Mouse (Mus musculus) forebrain, embryonic 16.5 days (tissue): ENCODE results near the gene Ino80e. TPM values are rescaled to one million over a fixed set of nuclear protein-coding genes. Genes with fewer than 3 reads are reported as not detected.
"Not testable (repeated sequence)": the region's sequence is repeated elsewhere in the genome, so short reads cannot be mapped to it uniquely, and the experiment has no call there.

ENCODE experiments used
- ATAC-seq: fragments of 200-750 bp; cut with Nextera tagmentation; 2 replicates; pipeline ENCODE4 v1.8.0; 2017; ENCODE audit warnings: mild to moderate bottlenecking, moderate library complexity
- H3K27ac ChIP-seq: fragments of 300-500 bp; sonication (generic); 2 replicates; pipeline ENCODE4 v1.5.1; 2014; ENCODE audit warnings: low read length, control low read depth
- H3K27me3 ChIP-seq: fragments of 300-500 bp; sonication (generic); replicated peaks from 2 replicates; pipeline ENCODE4 v1.6.1; 2014; ENCODE audit warnings: low read length; ENCODE audit not compliant: control insufficient read depth, insufficient read depth
- H3K36me3 ChIP-seq: fragments of 300-500 bp; sonication (generic); 2 replicates; pipeline ENCODE4 v1.6.1; 2014; ENCODE audit not compliant: control insufficient read depth, insufficient read depth
- H3K4me1 ChIP-seq: fragments of 300-500 bp; sonication (generic); replicated peaks from 2 replicates; pipeline ENCODE4 v1.6.1; 2014; ENCODE audit warnings: low read length; ENCODE audit not compliant: control insufficient read depth, insufficient read depth
- H3K4me2 ChIP-seq: fragments of 300-500 bp; sonication (generic); 2 replicates; pipeline ENCODE4 v1.6.1; 2014; ENCODE audit warnings: mild to moderate bottlenecking, low read length, control low read depth
- H3K4me3 ChIP-seq: fragments of 300-500 bp; sonication (generic); replicated peaks from 2 replicates; pipeline ENCODE4 v1.5.1; 2014; ENCODE audit warnings: mild to moderate bottlenecking, low read length, control low read depth
- H3K9ac ChIP-seq: fragments of 300-500 bp; sonication (generic); replicated peaks from 2 replicates; pipeline ENCODE4 v1.6.1; 2014; ENCODE audit warnings: low read depth, low read length, control low read depth
- H3K9me3 ChIP-seq: fragments of 300-500 bp; sonication (generic); 2 replicates; pipeline ENCODE4 v1.6.1; 2016; ENCODE audit warnings: low read length; ENCODE audit not compliant: control insufficient read depth
- WGBS: fragments of 180-500 bp; shearing (Covaris S2); extraction: QIAGEN DNeasy Blood & Tissue Kit; methylation state at CpG from one replicate; pipeline ENCODE4 v1.1.7; 2014; 5-methylcytosine and 5-hydroxymethylcytosine counted together
- polyA plus RNA-seq: library from polyadenylated mRNA; unstranded; fragments of >200 nt; fragmentation: Nextera tagmentation; extraction: Ambion mirVana; gene quantifications from 2 replicates; pipeline ENCODE4 v1.2.1, GENCODE M21; 2015

Ino80e gene
- 95.1 and 97.9 TPM in 2 replicates for polyA plus RNA-seq

DNA sequence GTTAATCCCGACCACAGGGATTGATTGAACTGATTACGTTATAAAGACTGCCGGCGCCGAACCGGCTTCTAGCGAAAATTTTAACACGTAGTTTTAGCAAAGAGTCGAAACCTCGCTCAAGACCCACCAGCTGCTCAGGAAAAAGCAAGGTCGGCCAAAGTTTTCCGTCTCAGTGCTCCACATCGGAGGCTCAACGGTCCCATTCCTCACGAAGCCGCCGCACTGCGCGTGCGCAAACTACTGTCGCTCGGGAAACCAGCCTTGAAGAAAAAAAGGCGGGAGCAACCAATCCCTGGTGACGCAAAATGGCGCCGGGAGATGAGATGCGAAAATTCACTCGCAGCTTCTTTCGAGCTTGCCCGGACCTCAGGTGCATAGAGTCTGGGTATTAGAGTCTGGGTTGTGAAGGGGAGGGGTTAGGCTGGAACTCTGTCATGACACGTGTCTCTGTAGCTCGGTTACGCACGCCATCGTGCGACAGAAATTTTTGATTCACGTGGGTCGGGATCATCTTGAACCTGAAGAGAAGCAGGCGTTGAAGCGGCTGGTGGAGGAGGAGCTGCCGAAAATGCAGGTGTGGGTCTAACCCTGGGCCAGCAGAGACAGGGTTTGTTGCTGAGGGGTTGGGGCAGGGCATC, at the start of gene Ino80e:
TSS of gene Ino80e (minus strand) at position 231 of the 638 bp plus-strand sequence.
- ATAC-seq: peak; percentile 77

DNA sequence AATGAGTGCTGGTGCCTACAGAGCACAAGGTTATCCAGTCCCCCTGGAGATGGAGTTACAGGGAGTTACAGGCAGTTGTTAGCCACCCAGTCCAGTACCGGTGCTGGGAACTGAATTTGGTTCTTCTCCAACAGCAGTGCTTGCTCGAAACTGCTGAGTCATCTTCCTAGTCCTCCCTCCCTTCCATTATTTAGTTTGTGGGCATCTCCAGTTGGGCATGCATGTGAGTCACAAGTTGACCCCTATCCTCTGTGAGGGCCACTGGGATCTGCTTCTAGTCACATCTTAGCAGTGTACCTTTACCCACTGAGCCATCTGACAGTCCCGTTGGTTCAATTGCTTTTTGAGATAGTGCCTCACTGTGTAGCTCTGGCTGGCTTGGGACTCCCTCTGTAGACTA, 43.4 kb upstream of the Ino80e start:
- H3K9ac ChIP-seq: no peak overlapping the region

More for the DNA sequence above, at the start of gene Ino80e:
- H3K9me3 ChIP-seq: no peaks in the 10 kb centered on the region
- H3K27ac ChIP-seq: peak within 1 kb of the TSS; percentile 87
- H3K4me2 ChIP-seq: peak within 1 kb of the TSS; percentile 87
- 0% methylated on average over 41 of the region's 41 CpGs for WGBS
- H3K4me1 ChIP-seq: peaks cover 22% of the 10 kb centered on the region
- H3K27me3 ChIP-seq: no peaks in the 10 kb centered on the region
- H3K9ac ChIP-seq: peak within 1 kb of the TSS; percentile 67
- H3K36me3 ChIP-seq: peaks cover 12% of the 10 kb centered on the region
- H3K4me3 ChIP-seq: peak within 1 kb of the TSS; percentile 76

GRCm38 (mm10) chr7:126899781-126900180, 37.6 kb upstream of the Ino80e start:
- 94% methylated on average over 7 of the region's 9 CpGs for WGBS
- H3K27ac ChIP-seq, H3K27me3 ChIP-seq, H3K4me2 ChIP-seq, H3K4me3 ChIP-seq, H3K9ac ChIP-seq, ATAC-seq, H3K9me3 ChIP-seq, H3K36me3 ChIP-seq: not testable (repeated sequence)
- H3K4me1 ChIP-seq: peaks cover 11% of the 10 kb centered on the region

More for the DNA sequence above, 43.4 kb upstream of the Ino80e start:
- ATAC-seq: no peak
- Histone ChIP-seq H3K36me3 (no peaks in the 10 kb centered on the region), H3K9me3 (no peaks in the 10 kb centered on the region), H3K27ac (no peak overlapping the region), H3K27me3 (no peaks in the 10 kb centered on the region), H3K4me2 (no peak overlapping the region), H3K4me3 (no peak overlapping the region), H3K4me1 (no peaks in the 10 kb centered on the region)
- WGBS: 85% methylated on average over 3 of the region's 3 CpGs

DNA sequence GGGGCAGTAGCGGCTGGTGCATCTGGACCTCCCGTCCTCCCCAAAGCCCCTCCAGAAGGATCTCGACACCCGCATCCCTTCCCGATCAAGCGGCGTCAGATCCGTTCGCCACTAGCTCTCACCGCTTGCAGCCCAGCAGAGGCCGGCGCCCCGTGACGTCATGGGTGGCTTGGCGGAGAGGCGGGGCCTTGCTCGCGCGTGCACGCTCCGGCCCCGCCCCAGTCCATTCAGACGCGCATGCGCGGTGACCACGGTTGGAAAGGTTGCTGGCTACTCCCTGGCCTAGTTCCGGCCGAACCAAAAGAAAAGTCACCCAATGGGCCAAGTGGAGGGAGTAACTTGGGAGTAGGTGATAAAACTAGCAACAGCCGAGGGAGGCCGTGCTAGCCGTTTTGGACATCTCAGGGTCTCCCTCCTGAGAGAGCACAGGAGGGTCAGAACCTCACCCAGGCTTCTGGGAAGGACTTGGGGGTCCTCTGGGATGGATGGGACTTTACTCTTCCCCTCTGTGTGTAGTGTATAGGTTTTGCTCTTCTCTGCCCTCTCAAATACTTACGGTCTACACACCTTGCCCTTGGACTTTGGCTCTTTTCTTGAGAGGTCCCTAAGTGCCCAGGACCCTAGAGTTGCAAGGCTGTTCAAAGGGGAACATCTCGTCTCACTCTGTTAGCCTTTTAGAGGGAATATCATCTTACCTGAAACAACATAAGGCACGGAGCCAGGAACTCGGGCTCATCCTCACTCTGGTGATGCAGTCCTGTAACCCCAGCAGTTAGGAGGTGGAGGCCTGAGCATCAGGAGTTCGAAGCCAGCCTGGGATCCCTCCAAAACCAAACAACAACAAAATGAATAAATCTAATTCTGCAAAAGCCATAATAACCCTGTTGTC, 36.2 kb upstream of the Ino80e start:
- 12% methylated on average over 37 of the region's 37 CpGs for WGBS
- H3K4me2 ChIP-seq: peak overlapping the region; percentile 67
- peak overlapping the region; percentile 79 for H3K27ac ChIP-seq
- H3K4me3 ChIP-seq: peak overlapping the region; percentile 74
- ATAC-seq: peak; percentile 95
- H3K4me1 ChIP-seq: peaks cover 11% of the 10 kb centered on the region
- no peaks in the 10 kb centered on the region for H3K27me3 ChIP-seq
- H3K9me3 ChIP-seq: no peaks in the 10 kb centered on the region
- H3K9ac ChIP-seq: peak overlapping the region; percentile 87
- no peaks in the 10 kb centered on the region for H3K36me3 ChIP-seq

DNA sequence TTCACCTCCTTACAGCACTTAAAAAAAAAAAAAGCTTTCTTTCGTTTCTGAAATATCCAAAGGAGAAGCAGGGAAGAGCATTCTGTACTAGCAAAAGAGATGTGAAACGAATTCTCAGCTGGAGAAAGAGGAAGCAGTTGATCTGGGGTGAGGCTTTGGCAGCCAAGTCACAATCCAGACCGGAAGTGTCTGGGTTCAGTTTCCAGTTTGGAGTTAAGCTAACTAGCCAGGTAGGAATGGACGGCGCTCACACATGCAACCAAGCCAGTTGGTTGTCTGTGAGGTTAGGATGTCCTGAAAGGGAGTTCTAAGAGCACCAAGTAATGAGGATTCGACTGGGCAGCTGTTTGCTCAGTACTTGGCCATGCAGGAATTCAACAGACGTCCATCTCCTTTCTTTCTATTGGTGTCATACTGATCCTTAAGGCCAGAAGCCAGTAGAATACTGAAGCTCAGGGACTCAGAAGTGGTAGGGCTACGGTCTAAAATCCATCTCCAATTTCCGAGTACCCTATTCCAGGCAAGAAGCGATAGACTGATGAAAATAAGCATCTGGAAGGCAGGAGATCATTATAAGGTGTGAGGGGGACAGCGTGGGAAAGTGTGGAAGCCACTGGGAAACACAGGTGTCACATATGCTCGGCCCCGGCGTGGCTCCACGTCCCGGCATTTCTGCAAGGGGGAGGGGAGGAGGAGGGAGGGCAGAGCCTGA, 35.4 kb upstream of the Ino80e start:
- Histone ChIP-seq H3K4me1 (peaks cover 11% of the 10 kb centered on the region), H3K27me3 (no peaks in the 10 kb centered on the region), H3K9ac (peak overlapping the region; percentile 87), H3K36me3 (no peaks in the 10 kb centered on the region), H3K4me2 (peak overlapping the region; percentile 67), H3K9me3 (no peaks in the 10 kb centered on the region), H3K4me3 (peak overlapping the region; percentile 74), H3K27ac (peak overlapping the region; percentile 79)
- peak; percentile 55 for ATAC-seq
- WGBS: 21% methylated on average over 16 of the region's 16 CpGs

GRCm38 (mm10) chr7:126896912-126897311, 34.7 kb upstream of the Ino80e start:
- Histone ChIP-seq H3K4me2 (peak overlapping the region; percentile 67; the same call in 1 of the 2 replicates), H3K9ac (no peak overlapping the region)
- no peak for ATAC-seq

GRCm38 (mm10) chr7:126888852-126889251, 26.7 kb upstream of the Ino80e start:
- 0 out of 2 replicates have a peak overlapping the region, but pooled peaks have one; percentile 13 for H3K9ac ChIP-seq
- no peak overlapping the region for H3K4me3 ChIP-seq
- ATAC-seq: no peak
- WGBS: 44% methylated on average over 7 of the region's 7 CpGs
- H3K27ac ChIP-seq: no peak overlapping the region
- H3K36me3 ChIP-seq: peaks cover 4% of the 10 kb centered on the region; the same call in 1 of the 2 replicates
- H3K4me1 ChIP-seq: peaks cover 3% of the 10 kb centered on the region; the same call in 1 of the 2 replicates
- H3K9me3 ChIP-seq: no peaks in the 10 kb centered on the region
- H3K4me2 ChIP-seq: no peak overlapping the region
- H3K27me3 ChIP-seq: no peaks in the 10 kb centered on the region

More at GRCm38 (mm10) chr7:126896912-126897311, 34.7 kb upstream of the Ino80e start:
- Histone ChIP-seq H3K27me3 (no peaks in the 10 kb centered on the region), H3K9me3 (no peaks in the 10 kb centered on the region), H3K27ac (no peak overlapping the region), H3K4me1 (peaks cover 11% of the 10 kb centered on the region), H3K36me3 (no peaks in the 10 kb centered on the region), H3K4me3 (no peak overlapping the region)
- 90% methylated on average over 5 of the region's 5 CpGs for WGBS

- Histone ChIP-seq H3K36me3 (peaks cover 4% of the 10 kb centered on the region; the same call in 1 of the 2 replicates), H3K27me3 (no peaks in the 10 kb centered on the region), H3K4me2 (no peak overlapping the region), H3K4me1 (peaks cover 17% of the 10 kb centered on the region), H3K9me3 (no peaks in the 10 kb centered on the region), H3K9ac (no peak overlapping the region), H3K4me3 (no peak overlapping the region), H3K27ac (no peak overlapping the region)
- WGBS: 93% methylated on average over 5 of the region's 5 CpGs
- no peak for ATAC-seq
Measured at GRCm38 (mm10) chr7:126887281-126887680, 25.1 kb upstream of the Ino80e start.
